Mouse (Mus musculus) spleen, adult 10 weeks (tissue): Measurements from ENCODE around the gene Tia1. TPM values are rescaled to one million over a fixed set of nuclear protein-coding genes. Genes with fewer than 3 reads are reported as not detected.

Experiments
- polyA plus RNA-seq: library from polyadenylated mRNA; stranded (reverse); fragments of 350-450 nt; fragmentation: Illumina TruSeq; extraction: RNeasy Lipid Tissue Mini Kit (QIAGEN cat#74804); gene quantifications from one replicate; pipeline ENCODE4 v1.2.3, GENCODE M21; 2015; ENCODE audit warnings: low replicate concordance; ENCODE audit not compliant: insufficient read depth

Gene Tia1
- polyA plus RNA-seq: 163 TPM

DNA sequence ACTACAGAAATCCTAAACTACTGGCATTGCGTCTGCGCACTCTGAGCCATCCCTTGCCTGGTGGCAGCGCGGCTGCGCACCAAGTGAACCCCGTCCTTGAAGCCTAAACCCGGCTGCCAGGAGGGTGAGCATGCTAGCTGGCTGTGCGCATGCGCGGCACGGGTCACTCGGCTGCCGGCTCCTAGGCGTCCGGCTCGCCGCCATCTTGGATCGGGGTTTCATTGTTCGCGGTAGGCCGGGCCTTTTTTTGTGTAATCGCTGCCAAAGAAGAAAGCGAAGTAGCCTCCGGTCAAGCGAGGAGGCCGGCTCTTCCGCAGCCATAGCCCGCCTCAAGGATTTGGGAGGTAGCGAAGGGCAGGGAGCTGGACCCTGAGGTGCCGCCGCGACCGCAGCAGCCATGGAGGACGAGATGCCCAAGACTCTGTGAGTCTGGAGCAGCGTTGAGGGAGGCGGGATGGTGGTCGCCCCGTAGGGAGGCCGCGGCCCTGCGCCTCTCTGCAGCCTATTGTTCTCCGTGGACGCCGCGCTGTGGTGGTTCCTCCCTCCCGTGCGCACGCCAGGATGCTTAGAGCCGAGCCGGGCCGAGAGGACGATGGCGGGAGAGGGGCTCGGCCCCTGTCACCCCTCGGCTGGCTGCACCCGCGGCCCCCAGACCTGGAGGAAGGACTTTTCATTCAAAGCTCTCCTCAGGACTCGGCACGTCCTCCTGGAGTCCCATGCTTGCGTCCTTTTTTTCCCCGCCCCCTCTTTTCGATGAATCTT is at the start of gene Tia1:
TSS of gene Tia1 (plus strand) at position 120 of the 762 bp plus-strand sequence.

DNA sequence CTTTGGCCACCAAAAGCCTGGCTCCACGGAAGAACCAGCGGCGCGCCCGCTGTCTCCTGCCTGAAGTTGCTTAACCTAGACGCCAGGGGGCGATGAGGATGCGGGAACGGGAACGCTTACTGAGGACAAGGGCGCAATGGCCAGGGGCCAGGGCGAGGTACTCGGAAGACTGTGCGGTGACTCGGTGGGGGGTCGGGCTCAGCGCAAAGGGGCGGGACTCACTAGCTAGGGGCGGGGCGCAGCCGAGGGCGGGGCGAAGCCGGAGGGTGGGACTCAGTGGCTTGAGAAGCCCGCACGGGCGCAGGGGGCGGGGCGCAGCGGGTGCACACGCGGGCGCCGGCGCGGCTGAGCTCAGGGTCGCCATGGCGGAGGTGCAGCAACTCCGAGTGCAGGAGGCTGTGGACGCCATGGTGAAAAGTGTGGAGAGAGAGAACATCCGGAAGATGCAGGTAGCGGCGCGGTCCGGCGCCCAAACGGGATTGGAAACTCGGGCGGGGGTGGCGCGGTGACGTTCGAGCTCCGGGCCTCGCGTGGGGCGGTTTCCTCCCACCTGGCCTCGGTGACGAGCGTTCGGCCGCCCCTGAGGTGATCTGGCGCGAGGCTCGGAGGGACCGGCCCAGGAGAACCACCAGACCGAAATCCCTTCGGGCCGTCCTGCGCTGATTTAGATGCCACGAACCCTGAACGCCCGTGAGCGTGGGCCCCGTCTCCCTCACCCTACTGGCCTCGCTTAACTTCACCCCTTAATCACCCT is 38.5 kb upstream of the Tia1 start, which contains the start of gene Fam136a:
TSS of gene Fam136a (plus strand) at position 276 of the 754 bp plus-strand sequence.

DNA sequence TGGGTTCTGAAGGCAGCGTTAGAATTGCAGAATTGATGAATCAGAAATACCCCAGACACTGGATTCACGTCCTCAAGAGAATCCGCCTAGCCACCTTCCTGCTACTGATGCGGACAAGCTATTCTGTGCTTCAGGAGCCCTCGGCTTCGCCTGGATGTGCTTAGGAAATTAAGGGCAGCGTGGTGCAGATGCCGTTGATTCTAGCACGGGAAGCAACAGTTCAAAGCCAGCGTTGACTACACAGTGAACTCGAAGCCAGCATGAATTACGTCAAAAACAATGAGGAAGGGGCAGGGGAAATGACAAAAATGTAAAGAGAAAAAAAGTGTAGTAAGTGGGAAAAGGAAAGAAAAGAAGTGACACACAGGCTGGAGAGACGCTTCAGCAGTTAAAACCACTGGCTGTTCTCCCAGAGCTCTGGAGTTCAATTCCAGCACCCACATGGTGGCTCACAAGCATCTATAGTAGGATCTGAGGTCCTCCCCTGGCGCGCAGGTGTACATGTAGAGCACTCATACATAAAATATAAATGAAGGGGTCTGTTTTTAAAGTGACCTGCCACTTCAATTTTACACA is 33.2 kb upstream of the Tia1 start, which contains the start of gene Snrpg:
TSS of gene Snrpg (plus strand) at position 541 of the 576 bp plus-strand sequence.

DNA sequence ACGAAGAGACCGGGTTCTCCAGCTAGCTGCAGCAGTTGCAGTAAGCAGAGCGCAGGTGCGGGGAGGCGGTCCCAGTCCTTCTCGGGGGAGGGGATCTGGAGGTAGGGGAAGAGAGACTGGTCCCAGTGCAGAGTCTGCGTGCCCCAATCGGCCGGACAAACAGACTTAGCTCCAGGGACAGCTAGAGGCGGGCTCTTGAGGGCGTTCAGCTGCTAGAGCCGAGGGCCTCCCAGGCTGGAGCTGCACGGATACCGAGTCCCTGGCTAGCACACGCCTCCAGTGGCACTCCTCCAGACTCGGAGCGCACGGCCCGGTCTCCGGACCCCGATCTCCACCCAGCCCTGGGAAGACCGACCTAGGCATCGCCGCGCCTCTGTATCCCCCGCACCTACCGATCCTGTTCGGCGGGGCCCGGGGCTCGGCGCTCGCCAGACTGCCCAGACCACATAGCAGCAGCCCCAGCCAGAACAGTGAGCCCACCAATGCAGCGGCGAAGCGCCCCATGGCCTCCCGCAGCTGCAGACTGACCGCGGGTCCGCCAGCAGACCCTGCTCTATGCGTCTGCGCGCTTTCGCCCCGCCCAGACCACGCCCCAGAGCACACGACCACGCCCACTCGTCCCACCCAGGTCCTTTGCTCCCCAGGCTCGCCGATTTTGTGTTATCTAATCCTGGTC is 7.3 kb upstream of the Tia1 start, which contains the start of gene Pcyox1:
TSS of gene Pcyox1 (minus strand) at position 574 of the 676 bp plus-strand sequence.

DNA sequence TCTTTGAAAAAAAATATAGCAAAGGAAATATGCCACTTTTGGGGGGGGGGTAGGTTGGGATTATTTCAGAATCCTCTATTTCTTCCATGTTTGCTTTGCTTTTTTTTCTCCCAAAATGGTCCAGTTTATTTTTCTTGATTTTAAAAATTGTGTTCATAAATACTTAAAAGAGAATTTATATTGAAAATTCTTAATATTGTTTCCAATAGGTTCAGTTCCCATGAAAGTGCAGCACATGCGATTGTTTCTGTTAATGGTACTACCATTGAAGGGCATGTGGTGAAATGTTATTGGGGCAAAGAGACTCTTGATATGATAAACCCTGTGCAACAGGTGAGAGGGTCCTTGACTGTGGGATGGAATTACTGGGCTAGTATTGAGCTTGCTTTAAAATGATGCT is 22.3 kb downstream of the Tia1 start, which contains the start of gene Gm44790:
TSS of gene Gm44790 (plus strand) at position 301 of the 400 bp plus-strand sequence.

DNA sequence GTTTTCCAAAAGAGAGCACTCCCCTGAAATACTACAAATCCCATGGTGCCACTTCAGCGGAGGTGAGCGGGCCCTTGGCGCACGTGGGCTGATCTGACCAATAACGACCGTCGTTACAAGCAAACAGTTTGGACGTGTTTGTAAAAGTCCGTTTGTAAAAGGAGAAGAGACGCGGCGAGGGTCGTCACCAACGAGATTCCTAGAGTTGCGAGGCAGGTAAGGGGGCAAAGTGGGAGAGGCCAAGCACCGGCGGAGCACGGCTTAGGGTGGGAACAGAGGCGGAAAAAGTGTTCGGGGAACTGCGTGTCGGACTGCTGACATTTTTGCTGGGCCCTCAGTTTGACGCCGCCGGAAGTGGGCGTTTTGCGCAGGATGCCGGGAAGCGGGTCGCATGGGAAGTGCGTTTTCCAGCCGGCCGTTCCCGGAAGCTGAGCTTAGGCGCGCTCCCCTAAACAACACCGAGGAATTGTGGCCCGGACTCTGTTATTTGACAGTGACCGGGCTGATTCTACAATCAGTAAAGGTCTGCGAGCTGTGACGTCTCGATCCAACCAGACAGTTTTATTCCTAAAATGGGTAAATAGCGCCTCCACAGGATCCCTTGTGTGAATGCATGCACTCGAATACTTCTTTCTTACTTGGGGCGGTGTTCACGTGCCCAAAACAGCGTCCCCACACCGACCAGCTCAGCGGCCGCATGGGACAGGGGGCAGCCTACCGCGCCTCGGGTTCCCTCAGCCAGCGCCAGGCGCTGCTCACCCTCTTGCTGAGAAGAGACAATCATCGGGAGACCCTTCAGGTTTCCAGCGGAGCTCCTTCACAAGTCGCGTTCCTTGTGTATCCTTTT is 34.5 kb downstream of the Tia1 start, which contains the start of gene C87436:
TSS of gene C87436 (plus strand) at position 103 of the 847 bp plus-strand sequence.

Other genes with a start within 250 kb of the Tia1 start
- 0.61 TPM for gene Tgfa, start 209.0 kb upstream of the Tia1 start, polyA plus RNA-seq
- gene Fam136a, start 38.6 kb upstream of the Tia1 start, polyA plus RNA-seq: 32.3 TPM
- gene Snrpg, start 32.9 kb upstream of the Tia1 start, polyA plus RNA-seq: 223 TPM
- gene Pcyox1, start 7.1 kb upstream of the Tia1 start, polyA plus RNA-seq: 37.4 TPM
- gene Gm44790, start 22.4 kb downstream of the Tia1 start, polyA plus RNA-seq: not detected
- 29.2 TPM for gene C87436, start 34.2 kb downstream of the Tia1 start, polyA plus RNA-seq
- gene Pcbp1, start 122.1 kb downstream of the Tia1 start, polyA plus RNA-seq: 121 TPM
- 3.7 TPM for gene Asprv1, start 223.9 kb downstream of the Tia1 start, polyA plus RNA-seq